Mouse (Mus musculus) c-Kit-positive CD71-positive TER-119-negative erythroid progenitor cells, embryonic 14.5 days (primary cell): ENCODE results near the gene Fcor.

Experiments used
- DNase-seq: peaks from one replicate; pipeline ENCODE4 v3.0.0-alpha.2; 2013; ENCODE audit warnings: low read depth

Fcor gene

GRCm38 (mm10) chr8:3674671-3675070 is 2.5 kb upstream of the Fcor start:
- no peak for DNase-seq

DNA sequence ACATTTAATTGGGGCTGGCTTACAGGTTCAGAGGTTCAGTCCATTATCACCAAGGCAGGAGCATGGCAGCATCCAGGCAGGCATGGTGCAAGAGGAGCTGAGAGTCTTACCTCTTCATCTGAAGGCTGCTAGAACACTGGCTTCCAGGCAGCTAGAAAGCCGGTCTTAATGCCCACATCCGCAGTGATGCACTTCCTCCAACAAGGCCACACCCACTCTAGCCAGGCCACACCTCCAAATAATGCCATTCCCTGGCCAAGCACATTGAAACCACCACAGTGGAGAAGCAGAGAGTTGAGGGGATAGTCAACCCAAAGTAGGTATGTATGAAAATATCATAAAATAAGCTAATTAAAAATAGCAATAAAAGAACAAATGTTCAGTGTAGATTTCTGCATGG is 1.8 kb downstream of the Fcor start:
- DNase-seq = no peak

- DNase-seq = no peak
These were observed 6.7 kb downstream of the Fcor start, which contains the start of gene Mcemp1 for GRCm38 (mm10) chr8:3665507-3665906. Gene Mcemp1 (plus strand): TSS chr8:3665754.

GRCm38 (mm10) chr8:3664405-3664804 is 7.8 kb downstream of the Fcor start:
- DNase-seq = no peak

GRCm38 (mm10) chr8:3660889-3661288 is 11.3 kb downstream of the Fcor start:
- DNase-seq = no peak

DNA sequence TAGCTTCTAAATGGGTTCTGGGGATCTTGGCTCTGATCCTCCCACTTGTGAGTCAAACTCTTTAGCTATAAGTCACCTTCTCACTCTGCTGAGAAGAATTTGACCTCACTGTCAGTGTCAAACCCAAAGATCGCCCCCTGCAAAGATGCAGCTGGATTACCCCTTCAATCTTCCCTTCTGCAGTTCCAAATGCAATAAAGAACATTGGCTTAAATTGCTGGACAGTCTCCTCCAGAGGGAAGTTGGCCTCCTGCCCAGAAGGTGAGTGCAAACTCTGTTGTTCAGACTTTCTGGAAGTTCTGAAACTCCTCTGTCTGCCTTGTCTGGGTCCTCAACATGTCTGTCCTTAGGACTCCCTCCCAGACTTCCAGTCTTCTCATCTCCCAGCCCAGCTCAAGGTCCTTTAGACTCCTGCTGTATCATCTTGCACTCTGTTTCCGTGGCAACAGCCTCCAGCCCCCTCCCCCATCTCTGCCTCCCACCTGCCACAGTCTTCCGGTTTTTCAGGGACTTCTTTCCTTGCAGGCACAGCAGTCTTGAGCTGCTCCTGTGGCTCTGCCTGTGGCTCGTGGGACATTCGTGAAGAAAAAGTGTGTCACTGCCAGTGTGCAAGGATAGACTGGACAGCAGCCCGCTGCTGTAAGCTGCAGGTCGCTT is 15.3 kb downstream of the Fcor start:
- no peak for DNase-seq

GRCm38 (mm10) chr8:3655526-3655925 is 16.6 kb downstream of the Fcor start, which contains the start of gene Retn:
Gene Retn (plus strand): TSS chr8:3655770.
- DNase-seq = no peak

DNA sequence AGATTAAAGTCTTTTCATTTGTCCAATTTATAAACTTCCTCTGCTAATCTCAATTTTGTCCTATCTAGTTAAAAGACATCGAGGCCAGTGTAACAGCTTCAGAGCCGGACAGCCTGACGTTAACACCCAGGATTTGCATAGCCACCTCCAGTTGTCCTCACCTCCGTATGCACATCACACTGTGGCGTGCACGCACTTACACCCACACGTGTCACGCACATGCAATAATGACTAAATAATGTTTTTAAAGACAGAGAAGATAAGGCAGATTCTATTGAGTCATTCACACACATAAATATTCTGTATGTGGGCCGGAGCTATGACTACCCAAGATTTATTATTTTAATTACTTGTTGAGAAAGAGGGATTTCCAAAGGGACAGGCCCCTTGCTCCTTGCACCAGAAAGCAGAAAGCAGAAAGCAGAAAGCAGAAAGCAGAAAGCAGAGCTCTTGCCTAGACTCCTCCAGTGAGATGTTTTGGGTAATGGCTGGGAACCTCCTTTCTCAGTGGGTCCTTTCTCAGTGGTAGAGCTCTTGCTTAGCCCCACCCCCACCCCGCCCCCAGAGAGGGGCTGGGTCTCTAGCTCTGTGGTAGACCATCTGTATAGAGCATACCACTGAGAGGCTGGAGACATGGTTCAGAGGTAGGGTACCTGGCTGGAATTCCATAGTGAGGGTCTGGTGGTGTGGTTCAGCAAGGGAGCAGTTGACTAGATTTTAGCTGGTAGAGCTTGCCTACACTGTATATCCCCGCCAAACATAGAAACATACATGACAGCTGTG is 17.2 kb downstream of the Fcor start:
- DNase-seq = no peak

GRCm38 (mm10) chr8:3652845-3653244 is 19.3 kb downstream of the Fcor start:
- DNase-seq = no peak

DNA sequence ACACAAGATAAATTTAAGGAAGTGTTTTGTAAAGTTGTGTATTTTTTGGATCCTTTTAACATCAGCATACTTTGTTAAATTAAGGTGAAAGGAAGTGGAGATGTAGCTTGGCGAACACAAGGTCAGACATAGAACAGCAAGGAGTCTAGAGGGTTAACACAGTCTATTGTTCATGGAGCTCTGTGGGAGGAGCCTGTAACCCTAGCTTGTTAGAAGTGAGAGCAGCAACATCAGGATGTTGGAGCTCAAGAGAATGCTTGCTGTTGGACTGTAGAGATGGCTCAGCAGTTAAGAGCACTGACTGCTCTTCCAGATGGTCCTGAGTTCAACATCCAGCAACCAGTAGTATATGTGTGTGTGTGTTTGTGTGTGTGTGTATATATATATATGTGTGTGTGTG is 23.2 kb downstream of the Fcor start:
- no peak for DNase-seq

GRCm38 (mm10) chr8:3648268-3648667 is 23.9 kb downstream of the Fcor start:
- DNase-seq = no peak

- DNase-seq = no peak
These were observed 24.6 kb downstream of the Fcor start for GRCm38 (mm10) chr8:3647561-3647960.

DNA sequence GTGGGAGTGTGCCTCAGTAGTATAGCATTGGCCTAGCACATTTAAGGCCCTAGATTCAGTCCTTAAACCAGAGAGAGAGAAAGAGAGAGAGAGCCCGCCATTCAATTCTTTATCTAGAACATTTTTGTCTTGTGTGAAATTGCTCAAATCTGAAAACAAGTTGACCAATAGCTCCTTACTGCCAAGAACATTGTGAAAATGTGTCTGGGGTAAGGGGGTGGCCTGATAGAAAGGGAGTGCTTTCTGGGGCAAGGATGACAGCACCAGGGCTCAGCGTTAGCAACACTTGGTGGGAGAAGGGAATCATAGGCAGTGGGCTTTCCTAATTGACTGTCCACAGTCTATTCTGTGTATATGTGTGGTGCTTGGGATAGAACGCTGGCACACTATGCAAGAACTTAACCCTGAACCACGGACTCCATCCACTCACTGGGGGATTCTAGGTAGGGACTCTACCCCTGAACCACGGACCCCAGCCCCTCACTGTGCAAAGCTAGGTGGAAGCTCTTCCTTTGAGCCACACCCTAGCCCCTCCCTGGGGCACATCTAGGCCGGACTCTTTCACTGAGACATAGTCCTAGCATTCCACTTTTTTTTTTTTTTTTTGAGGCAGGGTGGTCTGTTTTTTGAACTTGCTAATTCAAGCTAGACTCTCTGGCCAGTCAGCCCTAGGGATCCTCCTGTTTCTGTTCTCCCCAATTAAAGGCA is 25.2 kb downstream of the Fcor start:
- DNase-seq = no peak

DNA sequence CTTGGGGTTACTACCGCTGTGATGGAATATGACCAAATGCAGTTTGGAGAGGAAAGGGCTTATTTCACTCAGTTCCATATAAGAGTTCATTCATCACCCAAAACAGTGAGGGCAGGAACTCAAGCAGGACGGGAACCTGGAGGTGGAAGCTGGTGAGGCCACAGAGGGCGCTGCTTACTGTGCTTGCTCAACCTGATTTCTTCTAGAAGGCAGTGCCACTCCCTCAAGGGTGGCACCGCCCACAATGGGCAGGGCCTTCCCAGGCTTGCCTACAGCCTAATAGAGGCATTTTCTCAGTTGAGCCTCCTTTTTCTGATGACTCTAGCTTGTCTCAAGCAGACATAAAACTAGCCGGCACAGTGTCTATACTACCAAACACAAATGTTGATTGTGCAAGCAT is 26.4 kb downstream of the Fcor start:
- peak; percentile 72 for DNase-seq

- no peak for DNase-seq
These were observed 40.7 kb downstream of the Fcor start for GRCm38 (mm10) chr8:3631478-3631875.

DNA sequence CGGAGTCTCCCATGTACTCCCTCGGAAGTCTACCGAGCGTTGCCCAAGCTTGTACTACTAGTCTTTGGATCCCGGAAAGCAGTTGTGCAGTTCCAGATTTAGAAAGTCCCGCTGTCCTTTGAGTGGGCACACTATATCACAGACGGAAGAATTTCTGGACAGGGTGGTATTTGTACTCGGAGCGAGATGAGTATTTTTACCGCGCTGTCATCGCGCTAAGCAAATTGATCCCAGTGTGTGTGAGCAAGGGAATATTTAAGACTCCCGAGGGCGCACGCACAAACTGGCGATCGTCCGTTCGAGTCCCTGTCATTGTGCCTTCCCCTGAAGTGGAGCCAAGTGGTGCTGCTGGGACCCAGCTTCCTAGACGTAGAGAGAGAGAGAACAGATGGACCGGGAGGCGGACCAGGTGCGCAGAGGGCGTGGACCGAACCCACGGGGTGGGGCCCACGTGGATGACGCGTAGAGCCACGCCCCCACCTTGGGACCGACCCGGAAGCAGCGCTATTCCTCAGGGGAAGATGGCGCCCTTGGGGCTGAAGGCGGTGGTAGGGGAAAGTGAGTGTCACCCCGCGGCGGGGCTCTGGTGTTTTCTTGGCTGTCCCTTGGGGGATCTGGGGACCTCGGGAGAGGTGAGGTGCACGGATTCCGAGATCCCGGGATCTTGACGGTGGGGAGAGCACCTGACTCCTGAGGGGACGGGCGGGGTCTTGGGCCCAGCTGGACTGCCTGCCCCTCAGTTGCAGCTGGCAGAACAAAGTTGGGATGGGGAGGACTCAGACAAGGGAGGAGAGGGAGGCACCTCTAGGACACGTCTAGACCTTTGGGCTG is 41.3 kb downstream of the Fcor start, which contains the start of gene Stxbp2:
Gene Stxbp2, plus strand, starts transcription at position 309 of the 831 bp plus-strand sequence.
- DNase-seq = peak; percentile 72

DNA sequence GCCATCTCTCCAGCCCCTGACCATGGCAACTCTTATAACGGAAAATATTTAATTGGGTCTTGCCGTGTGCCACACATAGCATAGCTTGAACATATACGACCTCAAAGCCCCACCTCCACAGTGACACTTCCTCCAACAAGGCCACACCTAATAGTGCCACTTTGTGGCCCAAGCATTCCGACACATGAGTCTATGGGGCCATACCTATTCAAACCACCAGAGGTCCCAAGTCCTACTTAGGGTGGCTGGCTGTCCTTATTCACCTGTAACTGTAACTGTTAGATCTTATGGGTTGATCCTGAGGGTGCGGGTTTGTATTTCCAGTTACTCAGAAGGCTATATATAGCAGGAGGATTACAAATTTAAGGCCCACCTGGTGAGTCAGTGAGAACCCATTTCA is 44.1 kb downstream of the Fcor start:
- no peak for DNase-seq

DNA sequence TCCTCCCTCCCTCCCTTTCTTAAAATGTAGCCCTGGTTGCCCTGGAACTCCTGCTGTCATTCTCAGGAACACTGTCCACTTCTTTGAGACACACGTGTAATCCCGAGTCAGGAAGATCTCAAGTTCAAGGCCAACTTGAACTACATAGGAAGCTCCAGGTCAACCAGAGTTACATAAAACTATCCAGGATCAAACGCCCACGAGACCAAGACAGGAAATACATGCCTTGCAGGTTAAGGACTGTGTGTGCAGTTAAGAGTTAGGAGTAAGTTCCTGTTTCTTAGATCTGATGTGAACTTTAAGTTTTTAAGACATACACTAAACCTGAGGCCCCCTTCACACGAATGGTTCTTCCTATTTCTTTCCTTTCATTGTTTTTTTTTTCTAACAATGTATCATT is 45.2 kb downstream of the Fcor start:
- no peak for DNase-seq

GRCm38 (mm10) chr8:3625445-3625844 is 46.7 kb downstream of the Fcor start, which contains the start of gene Pcp2:
Gene Pcp2 (minus strand): TSS chr8:3625545.
- no peak for DNase-seq

DNA sequence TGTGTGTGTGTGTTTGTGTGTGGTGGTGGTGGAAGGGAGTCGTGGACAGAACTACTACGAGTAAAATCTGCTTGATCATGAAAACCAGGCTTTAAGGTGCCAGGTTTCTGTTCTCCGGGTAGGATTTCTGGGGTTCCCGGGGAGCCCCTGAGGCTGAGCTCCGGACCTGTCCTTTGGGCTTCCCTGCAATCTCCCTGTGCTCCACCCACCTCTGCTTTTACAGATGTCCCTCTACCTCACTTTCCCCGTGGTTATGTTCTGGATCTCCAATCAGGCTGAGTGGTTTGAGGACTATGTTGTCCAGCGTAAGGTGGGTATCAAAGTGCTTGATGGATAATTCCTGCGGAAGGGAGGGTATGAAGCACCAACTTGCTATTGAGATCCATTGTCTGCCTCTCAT is 50.0 kb downstream of the Fcor start:
- DNase-seq = no peak

DNA sequence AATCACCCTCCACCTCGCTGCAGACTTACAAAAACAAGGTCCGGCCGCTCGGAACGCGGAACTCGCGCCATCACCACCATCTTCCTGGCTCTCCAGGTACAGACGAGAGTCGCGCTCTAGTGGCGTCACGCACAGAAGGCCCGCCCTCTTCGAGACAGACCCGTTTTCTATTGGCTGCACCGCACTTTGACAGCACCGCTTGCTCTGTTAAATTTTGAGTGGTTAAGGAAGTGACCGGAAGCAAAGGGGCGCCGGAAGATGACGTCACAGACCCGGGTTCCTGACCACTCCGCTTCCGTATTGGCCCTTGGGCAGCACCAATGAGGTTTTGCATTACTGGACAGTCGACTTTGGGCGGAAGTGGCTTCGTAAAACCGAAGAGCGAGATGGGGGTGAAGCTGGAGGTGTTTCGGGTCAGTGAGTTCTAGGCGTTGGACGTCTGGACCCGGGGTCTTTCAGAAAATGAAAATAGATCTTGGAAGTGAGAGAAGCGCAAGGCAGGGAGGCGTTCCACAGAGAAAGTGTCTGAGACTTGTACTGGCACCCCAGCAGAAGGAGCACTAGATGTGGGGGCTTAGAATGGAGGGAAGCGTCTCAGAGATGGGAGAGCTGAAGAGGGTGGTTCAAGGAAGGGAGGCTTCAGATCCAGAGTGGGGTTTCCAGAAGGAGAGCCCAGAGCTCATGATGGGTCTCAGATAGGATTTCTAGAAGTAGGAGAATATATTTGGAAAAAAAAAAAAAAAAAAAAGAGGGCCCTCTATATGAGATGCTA is 50.8 kb downstream of the Fcor start, which contains the start of the genes Xab2 and Pet100:
Gene Xab2, minus strand, starts transcription at position 118 of the 772 bp plus-strand sequence.
Gene Pet100, plus strand, starts transcription at position 350 of the 772 bp plus-strand sequence.
- peak; percentile 100 for DNase-seq
